Mouse (Mus musculus) fat pad, adult 2 months (tissue): ENCODE data around the gene Ncoa3.

Experiments
- DNase-seq: peaks from one replicate; pipeline ENCODE4 v3.0.0-alpha.2; 2011; ENCODE audit warnings: low read depth, low spot score; ENCODE audit errors: extremely low read depth

Gene Ncoa3

DNA sequence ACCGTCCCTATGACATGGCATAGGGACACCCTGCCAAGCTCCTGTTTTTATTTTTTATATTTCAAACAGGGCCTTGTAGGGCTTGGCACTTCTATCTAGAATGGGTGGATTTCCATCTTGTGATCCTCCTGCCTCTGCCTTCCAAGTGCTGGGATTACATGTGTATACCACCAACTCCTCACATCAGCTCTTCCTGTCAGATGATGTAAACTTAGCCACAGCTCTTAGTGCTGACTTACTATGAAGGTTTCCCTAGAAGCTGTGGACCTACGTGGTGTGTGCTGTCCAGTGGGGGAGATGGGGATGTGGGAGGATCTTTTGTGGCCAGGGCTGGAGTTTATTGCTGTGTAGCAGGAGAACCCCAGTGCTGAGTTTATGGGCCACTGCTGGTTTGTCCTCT is 8.9 kb downstream of the Ncoa3 start:
- DNase-seq = no peak

DNA sequence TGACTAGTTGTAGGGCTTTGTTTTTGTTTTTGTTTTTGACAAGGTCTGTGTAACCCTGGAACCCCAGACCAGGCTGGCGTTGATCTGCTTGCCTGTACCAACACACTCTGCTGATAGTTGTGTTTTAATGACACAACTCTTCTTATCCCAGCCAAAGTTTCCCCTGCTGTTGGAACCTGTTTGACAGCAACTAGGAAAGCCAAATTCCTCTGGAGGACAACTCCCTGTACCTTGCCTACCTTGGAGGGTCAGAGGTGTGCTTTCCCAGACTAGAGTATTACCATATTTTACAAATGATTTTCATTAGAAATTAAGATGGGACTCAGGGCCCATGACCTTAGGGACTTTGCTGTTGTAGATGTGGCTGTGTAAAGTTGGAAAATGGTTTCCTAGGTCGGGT is 9.3 kb downstream of the Ncoa3 start:
- DNase-seq = no peak

DNA sequence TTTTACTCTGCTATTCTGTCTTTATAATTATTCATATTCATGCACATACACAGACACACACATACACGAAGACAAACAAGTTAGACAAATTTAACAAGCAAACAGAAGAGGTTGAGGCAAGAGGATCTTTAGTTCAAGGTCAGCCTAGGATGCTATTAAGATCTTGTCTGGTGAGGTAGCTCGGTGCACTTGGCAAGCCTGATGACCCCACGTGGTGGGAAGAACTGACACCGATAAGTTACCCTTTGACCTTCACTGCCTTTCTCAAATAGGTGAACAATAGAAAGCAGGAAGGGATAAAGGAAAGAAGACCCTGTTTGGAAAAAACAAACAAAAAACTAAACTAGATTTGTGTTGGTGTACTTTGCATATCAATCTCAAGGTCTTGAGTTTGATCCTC is 10.0 kb downstream of the Ncoa3 start:
- no peak for DNase-seq

DNA sequence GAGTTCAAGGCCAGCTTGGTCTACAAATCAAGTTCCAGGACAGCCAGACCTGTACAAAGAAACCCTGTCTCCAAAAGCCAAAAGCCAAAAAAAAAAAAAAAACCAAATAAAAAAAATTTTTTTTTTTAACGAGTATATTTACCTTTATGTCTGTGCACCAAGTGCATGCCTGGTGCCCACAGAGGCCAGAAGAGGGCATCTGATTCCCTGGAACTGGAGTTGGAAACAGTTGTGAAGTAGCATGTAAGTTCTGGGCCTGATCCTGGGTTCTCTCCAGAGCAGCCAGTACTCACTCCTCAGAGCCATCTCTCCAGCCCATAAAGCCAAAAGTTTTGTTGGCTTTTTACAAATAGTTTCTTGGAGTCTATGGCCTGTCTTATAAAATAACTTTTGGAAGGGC is 10.6 kb downstream of the Ncoa3 start:
- no peak for DNase-seq

DNA sequence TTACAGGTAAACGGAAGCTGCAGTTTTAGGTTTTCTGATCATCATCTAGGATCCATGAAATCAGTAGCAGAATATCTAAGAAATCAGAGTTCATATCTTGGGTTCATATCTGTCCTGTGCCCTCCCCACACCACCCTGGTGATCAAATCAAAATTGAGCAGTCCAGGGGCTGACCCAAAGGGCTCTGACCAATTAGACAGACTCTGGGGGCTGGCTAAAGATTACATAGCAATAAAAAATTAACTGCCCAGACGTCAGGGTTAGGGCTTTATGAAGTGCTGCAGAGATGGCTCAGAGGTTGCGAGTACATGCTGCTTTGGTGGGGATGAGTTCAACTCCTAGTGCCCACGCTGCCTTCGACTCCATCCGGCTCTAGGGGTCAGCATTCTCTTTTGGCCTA is 14.6 kb downstream of the Ncoa3 start:
- DNase-seq = no peak

DNA sequence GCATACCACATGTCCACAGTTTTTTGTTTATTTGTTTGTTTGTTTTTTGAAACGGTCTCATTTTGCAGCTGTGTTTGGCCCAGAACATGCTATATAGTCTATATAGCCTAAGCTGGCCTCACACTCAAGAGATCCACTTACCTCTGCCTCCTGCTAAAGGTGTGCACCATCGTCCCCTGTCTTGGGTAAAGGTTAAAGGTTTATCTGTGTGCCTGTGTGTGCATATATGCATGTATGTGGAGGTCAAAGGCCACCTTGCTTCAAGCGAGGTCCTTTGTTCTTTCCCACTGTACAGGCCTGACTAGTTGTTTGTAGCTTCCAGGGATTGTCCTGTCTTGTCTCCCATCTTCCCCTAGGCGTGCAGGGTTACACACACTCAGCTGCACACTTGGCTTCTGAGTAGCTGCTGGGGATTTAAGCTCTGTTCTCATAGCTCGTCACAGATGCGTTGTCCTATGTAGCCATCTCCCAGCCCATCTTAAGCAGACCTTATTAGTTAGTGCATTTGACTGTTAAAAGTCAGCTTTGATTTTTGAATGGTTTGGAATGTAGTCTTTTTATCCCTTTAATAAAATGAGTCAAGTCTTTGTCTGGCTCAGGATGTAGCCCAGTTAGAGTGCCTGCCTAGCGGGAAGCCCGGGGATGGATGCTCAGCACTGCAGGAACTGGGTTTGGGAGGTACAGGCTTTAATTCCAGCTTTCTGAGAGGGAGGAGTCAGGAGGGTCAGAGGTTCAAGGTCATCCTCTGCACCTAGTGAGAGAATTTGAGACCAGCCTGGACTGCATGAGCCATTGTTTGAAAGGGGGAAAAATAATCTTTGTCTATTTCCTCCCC is 16.3 kb downstream of the Ncoa3 start:
- no peak for DNase-seq

DNA sequence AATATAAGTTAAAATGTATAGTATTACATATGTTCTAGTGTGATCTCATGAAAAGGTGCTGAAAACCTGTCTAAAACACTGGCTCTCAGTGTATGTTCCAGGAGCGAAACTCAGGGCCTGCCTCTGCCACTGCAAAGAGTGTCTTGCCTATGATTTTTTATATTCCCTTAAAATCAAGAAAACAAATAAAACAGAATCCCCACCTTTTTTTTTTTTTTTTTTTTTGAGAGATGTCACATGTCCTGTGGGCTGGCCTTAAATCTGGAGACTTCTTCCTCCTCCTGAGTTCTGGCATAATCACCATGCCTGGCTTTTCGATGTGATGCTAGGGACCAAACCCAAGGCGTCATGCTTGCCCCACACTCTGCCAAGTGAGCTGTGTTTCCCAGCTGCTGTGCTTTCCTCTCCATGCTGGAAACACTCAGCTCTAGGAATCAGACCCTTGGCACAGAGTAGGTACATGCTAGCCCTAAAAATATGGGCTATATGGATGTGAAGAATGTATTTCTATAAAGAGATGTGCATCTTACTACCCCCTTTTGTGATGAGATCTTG is 17.0 kb downstream of the Ncoa3 start:
- DNase-seq = no peak

DNA sequence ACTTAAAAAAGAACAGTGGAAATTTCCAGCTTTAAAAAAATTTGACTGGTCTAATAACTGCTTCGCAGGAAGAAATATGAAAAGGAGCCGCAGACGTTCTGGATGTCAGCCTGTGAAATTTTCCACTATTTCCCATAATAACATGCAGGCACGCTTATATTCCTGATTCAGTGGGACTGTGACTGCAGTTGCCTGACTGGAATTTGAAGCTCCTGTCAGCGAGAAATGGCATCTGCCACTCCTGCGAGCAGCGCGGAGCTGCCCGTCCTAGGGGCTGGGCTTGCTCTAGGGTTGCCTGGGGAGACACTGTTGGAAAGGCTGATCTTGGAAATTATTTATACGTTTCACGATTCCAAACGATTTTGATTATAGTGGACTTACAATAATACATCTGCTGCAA is 17.9 kb downstream of the Ncoa3 start:
- DNase-seq = no peak

DNA sequence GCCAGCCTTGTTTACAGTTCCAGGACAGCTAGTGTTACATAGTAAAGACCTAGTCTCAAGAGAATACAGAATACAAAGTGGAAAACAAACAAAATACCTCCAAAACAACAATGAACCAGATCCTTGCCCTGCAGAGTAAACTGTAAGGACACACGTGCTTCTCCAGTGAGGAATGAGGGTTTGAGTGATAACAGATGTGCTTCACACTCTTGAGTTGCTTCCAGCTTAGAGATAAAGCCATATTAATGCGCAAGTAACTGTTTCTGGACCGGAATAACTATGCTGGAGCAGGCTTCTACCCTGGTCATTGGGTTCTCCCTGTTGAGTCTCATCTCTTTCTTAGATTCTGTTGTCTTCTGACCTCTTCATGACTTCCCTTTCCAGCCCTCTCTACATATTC is 19.0 kb downstream of the Ncoa3 start:
- DNase-seq = no peak

DNA sequence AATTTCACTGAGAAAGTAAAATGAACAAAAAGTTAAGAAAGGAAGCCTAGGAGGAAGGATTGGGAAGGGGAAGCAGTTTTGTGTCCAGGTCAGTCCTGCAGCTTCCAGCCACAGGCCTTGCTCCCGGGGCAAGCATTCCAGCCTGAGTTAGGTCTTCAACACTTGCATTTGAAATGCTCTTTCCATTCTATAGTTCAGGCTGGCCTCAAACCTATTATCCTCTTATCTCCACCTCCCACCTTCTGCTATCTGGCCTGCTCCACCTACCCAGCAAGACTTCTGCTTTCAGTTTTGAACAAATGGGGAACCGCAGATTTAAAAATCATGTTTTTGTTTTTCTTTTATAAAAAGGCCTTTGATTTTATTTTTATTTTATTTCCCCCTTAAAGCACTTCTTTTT is 19.7 kb downstream of the Ncoa3 start:
- DNase-seq = no peak

DNA sequence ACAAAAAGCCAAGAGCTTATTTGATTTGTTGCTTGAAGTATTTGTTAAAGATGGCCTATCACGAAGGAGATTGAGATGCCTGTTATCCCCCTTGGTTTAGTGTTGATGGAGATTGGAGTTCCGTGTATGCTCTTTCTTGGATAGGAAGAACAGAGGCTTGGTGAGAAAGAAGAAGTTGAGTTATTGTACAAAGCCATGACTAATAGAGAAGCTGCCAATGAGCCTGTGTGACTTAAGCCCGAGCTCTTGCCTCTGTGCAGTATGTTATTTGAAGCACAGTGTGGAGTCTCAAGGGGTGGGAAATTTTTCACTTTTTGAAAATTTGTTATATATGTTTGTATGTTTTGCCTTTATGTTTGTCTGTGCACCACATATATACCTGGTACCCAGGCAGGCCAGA is 26.3 kb downstream of the Ncoa3 start:
- DNase-seq = no peak

DNA sequence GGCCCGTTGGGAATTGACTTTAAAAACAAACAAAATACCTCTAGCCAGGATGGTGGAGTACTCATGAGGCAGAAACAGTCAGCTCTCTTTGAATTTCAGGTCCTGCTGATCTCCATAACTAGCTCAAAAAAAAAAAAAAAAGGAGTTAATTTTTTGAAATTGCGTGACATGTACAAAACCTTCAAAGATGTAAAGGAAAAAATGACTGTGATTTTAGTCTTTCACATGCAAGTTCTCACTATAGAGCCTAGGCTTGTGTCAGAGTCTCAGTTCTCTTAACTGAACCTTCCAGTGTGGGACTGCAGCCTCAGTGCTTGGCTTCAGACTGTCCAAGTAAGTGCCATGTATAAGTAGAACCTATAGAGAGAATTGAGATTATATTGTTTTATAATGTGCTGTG is 27.6 kb downstream of the Ncoa3 start:
- DNase-seq = no peak

DNA sequence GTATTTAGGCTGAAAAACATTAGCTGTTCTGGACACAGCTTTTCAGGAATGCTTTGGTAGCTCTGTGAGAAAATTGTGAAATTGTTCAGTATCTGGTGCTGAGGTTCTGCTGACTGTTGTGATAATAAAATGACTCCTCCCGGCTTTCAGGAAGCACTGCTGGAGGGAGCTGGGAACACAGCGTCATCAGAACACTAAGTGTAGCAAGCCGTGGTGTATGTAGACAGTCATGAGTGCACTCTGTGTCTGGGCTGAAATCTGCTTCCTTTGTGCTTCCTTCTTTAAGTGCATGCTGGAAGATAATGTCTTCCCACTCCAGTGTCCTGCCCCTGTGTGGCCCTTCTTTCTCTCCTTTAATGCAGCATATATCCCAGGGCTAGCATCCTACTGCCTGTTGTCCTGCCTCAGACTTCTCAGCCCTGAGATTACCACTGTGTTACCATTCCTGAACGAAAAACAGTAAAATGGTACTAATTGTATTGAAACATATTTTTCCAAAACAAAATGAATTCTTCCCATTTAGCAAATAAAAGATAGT is 28.7 kb downstream of the Ncoa3 start:
- no peak for DNase-seq

DNA sequence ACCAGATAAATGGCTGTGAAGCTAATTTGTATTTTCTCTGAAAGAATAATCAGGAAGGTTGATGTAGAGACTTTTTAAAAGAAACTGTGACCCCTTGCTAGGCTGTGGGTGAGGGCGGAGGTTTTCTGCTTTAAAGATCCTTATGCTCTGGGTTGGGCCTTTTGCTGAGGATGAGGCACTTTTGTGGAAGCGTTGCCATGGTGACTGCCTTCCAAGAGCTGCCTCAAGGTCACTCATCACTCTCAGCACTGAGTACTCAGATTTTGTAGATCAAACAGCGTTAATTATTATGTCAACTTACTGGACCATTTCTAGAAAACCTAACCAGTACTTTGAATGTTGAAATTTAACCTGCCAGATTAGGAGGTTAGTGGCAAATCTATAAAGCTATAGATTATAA is 29.2 kb downstream of the Ncoa3 start:
- DNase-seq = no peak

DNA sequence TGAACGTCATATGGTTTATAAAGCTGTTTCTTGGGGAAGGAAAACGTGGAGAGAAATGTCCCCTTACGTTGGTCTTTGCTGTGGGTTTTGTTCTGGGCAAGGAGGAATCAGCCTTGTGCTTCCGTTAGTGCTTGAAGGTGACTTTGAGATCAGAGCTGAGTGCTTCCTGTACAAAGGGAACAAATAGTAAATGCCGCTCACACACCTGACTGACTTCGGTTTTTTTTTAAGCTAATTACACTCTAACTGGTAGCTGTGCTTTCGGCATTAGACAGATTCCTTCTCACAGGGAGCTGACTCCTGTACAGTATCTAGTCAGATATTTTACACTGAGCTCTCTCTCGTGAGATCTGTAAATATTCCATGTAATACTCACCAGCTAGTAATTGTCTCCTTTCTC is 29.9 kb downstream of the Ncoa3 start:
- DNase-seq = no peak

DNA sequence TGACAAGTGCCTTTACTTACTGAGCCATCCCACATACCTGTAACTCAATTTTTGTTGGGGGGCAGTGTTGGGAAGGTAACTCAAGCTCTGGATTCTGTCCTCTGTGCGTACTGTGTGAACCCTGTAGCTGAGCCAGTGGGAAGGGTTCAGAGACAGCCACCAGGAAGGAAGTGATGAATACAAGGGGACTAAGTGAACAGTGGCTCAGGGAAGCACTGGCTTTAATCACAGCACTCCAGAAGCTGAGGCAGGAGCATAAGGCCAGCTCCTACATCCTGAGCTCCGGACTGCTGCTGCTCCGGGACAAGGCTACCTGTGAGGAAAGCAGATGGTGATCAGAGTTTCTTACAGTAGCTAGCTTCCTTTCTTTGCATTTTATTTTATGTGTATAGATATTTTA is 31.6 kb downstream of the Ncoa3 start:
- no peak for DNase-seq

DNA sequence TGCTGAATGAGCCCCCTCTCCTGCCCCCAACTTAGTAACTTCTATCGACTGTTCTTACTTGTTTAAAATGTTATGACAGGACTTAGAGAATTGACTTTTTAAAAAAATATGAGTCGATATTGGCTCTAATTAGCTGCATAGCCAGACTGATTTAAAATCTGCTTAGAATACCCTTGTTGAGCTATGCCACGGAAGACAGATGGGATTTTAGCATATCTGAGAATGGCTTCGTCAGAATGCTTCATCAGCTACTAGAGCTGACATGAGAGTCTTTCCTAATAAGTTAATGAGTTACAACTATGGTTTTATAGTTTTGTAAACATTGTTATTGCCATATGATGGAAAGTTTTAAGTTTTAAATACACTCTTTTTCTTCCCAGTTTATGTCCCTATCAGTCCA is 32.2 kb downstream of the Ncoa3 start:
- DNase-seq = no peak

DNA sequence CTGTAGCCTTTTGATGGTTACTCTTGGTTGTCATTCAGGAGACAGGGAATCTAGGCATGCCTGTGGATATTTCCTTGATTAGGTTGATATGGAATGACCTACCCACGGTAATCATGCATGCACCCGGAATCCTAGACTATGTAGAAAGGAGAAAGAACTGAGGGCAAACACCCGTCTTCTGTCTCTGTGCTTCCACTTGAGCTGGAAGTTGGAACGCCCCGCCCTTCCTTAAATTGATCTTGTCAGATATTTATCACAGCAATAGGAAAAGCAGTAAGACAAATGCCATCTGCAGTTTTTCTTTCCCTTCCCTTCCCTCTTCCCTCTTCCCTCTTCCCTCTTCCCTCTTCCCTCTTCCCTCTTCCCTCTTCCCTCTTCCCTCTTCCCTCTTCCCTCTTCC is 33.5 kb downstream of the Ncoa3 start:
- no peak for DNase-seq

DNA sequence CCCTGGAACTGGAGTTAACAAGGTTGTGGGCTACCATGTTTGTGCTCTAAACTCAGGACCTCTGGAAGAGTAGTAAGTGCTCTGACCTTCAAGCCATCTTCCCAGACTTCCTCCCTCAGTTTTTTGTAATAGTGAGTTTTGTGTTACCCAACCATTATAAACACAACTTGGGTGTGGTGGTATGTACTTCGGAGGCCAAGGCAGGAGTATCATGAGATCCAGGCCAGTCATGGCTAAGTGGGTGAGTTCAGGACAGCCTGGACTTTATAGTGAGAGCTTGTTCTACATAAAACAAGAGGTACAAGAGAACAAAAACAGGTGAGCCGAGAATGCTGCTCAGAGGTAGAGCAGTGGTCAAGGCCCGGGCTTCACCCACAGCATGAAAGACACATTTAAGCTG is 35.4 kb downstream of the Ncoa3 start:
- no peak for DNase-seq

DNA sequence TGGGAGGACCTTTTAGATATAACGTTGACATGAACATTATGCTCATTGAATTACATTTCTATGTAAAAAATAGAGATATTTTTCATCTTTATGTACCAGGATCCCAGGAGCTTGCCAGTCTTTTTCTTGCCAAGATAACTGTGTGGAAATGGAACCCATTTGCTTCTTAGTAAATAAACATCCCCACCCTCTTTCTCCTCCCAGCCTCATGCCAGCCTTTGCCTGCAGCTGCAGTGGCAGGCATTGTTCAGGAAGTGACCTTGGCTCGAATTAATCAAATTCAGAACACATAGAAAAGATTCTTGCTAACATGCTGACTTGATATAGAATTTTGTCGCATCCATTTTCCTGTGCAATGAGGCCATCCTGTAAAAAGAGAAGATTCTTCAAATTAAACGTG is 36.8 kb downstream of the Ncoa3 start:
- DNase-seq = no peak

DNA sequence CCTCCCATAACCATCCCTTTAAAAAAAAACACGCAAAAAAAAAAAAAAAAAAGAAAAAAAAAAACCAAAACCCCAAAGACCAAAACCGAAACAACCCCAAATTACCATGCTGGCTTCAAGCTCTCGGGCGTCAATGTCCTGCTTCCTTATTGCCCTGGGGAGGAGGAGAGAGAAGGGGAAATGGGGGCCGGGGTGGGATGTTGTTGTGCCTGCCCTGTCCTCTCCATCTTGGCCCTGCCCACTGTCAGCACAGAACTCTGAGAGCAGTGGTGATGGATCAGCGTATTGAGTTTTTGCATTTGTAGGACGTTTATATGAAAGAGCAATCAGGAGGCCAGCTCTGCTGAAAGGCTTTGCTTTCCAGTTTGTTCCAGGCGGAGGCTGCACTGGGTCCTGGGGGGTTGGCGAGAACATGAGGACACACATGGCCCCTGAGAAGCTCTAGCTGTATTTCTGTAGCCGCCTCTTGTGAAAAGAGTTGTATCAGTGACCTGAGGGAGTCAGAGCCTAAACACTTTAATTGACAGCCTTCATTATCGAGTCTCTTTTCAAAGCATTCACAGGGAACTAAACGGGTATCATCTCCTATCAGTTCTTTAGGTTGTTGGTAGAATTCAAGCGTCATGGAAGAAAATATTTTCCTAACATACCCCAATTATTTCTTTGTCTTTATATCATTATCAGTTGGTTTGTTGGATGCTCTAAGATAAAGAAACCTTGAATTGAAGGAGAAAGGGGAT is 38.0 kb downstream of the Ncoa3 start:
- no peak for DNase-seq
